Mouse (Mus musculus) stomach, embryonic 16.5 days (tissue): Measurements from ENCODE around the gene Myom1. TPM values are rescaled to one million over a fixed set of nuclear protein-coding genes. Genes with fewer than 3 reads are reported as not detected.

Experiments used
- polyA plus RNA-seq: library from polyadenylated mRNA; unstranded; fragments of >200 nt; fragmentation: Nextera tagmentation; extraction: Ambion mirVana; gene quantifications from 2 replicates; pipeline ENCODE4 v1.2.1, GENCODE M21; 2015

Myom1 gene
- polyA plus RNA-seq, 1 experiment from 2014 or later = 21.1 TPM

Other genes with a start within 250 kb of the Myom1 start
- gene Tgif1, start 149.1 kb upstream of the Myom1 start, polyA plus RNA-seq = 56.5 and 60.1 TPM in 2 replicates
- 524 and 584 TPM in 2 replicates for gene Myl12a, start 245 bp downstream of the Myom1 start, polyA plus RNA-seq
- gene Lpin2, start 179.9 kb downstream of the Myom1 start, polyA plus RNA-seq = 27.6 and 28.8 TPM in 2 replicates